Mouse (Mus musculus): ENCODE results near the gene Rnf220. TPM values are rescaled to one million over a fixed set of nuclear protein-coding genes. Genes with fewer than 3 reads are reported as not detected.
A peak's percentile ranks its signal among the peaks of the same experiment; 100 is the strongest.

The Rnf220 gene
- total RNA-seq, 1 experiment from 2014 or later: 102 TPM

GRCm38 (mm10) chr4:117489566-117489965 is 7.3 kb downstream of the Rnf220 start:
- no peak for DNase-seq

- no peak for DNase-seq
Observed at GRCm38 (mm10) chr4:117487471-117487870, 9.4 kb downstream of the Rnf220 start.

- DNase-seq: no peak
Observed at GRCm38 (mm10) chr4:117486188-117486587, 10.7 kb downstream of the Rnf220 start.

GRCm38 (mm10) chr4:117485045-117485780 is 11.6 kb downstream of the Rnf220 start:
- DNase-seq: no peak

GRCm38 (mm10) chr4:117484256-117485044 is 12.4 kb downstream of the Rnf220 start:
- peak; percentile 50 for DNase-seq

GRCm38 (mm10) chr4:117483931-117484255 is 13.0 kb downstream of the Rnf220 start:
- peak; percentile 55 for DNase-seq

GRCm38 (mm10) chr4:117482103-117482502 is 14.7 kb downstream of the Rnf220 start:
- DNase-seq: no peak

- no peak for DNase-seq
Observed at GRCm38 (mm10) chr4:117480611-117481445, 16.0 kb downstream of the Rnf220 start.

- no peak for DNase-seq
Observed at GRCm38 (mm10) chr4:117479951-117480350, 16.9 kb downstream of the Rnf220 start.

GRCm38 (mm10) chr4:117478101-117478673 is 18.7 kb downstream of the Rnf220 start:
- peak; percentile 20 for DNase-seq

- DNase-seq: no peak
Observed at GRCm38 (mm10) chr4:117477401-117477800, 19.5 kb downstream of the Rnf220 start.

- DNase-seq: no peak
Observed at GRCm38 (mm10) chr4:117476777-117477176, 20.1 kb downstream of the Rnf220 start.

- no peak for DNase-seq
Observed at GRCm38 (mm10) chr4:117476355-117476754, 20.5 kb downstream of the Rnf220 start.

GRCm38 (mm10) chr4:117473985-117474354 is 22.9 kb downstream of the Rnf220 start:
- DNase-seq: no peak

GRCm38 (mm10) chr4:117473291-117473984 is 23.4 kb downstream of the Rnf220 start:
- no peak for DNase-seq

- DNase-seq: no peak
Observed at GRCm38 (mm10) chr4:117469471-117469870, 27.4 kb downstream of the Rnf220 start.

- no peak for DNase-seq
Observed at GRCm38 (mm10) chr4:117467936-117468335, 28.9 kb downstream of the Rnf220 start.

- no peak for DNase-seq
Observed at GRCm38 (mm10) chr4:117449151-117449550, 47.7 kb downstream of the Rnf220 start.

GRCm38 (mm10) chr4:117447926-117448325 is 48.9 kb downstream of the Rnf220 start:
- DNase-seq: no peak

- DNase-seq: no peak
Observed at GRCm38 (mm10) chr4:117445516-117446207, 51.2 kb downstream of the Rnf220 start.

- DNase-seq: no peak
Observed at GRCm38 (mm10) chr4:117438919-117439318, 57.9 kb downstream of the Rnf220 start.

Measured in adrenal gland, postnatal 25 days (tissue).